10 mouse cellular contexts compared by ENCODE assay signal in genomic region chr7:81464116-81464515, GRCm38 (mm10). TPM values are rescaled to one million over a fixed set of nuclear protein-coding genes. Genes with fewer than 3 reads are reported as not detected.
DNase-seq lines count a peak whose midpoint lies in the region; TF ChIP-seq lines count a peak whose summit lies in the region.
"Had no signal": no experiment of that assay in that cellular context is flagged by ENCODE, and none has a peak within 500 bp of the region (broad histone marks: within the 10 kb centered on the region; RNA-seq: fewer than 3 reads in every experiment).

No protein-coding gene starts in this region.

- H3K27me3 ChIP-seq in CH12.LX (replicated peaks): peaks cover 92% of the 10 kb centered on the region

- TF ChIP-seq POLR2A in CH12.LX (IDR thresholded peaks at IDR 0.05; ENCODE audit: low read depth, low read length): no peak

- in situ Hi-C loops in CH12.LX (cut with MboI; ENCODE audit: low pct_ligation_motif_present, low pct_unique_long_range_greater_than_20kb, low sequenced_read_pairs): no loop called here

- no peak overlapping the region for H3K4me2 ChIP-seq in CH12.LX (ENCODE audit: insufficient read depth, low read depth, poor library complexity, severe bottlenecking)

- H3K36me3 ChIP-seq in CH12.LX (replicated peaks in 1 of 2; ENCODE audit: control insufficient read depth in 1 of 2, insufficient read depth in 1 of 2, low read length in 1 of 2): no peaks in the 10 kb centered on the region

- dilution Hi-C loops in CH12.LX (cut with MboI; ENCODE audit: extremely low pct_ligation_motif_present, extremely low pct_unique_long_range_greater_than_20kb, low sequenced_read_pairs): no loop called here

- TF ChIP-seq RAD21 in CH12.LX (IDR thresholded peaks at IDR 0.05; ENCODE audit: low read depth, low read length): no peak

- H3K27ac ChIP-seq in CH12.LX (ENCODE audit: insufficient read depth, low read depth): no peak overlapping the region
- no peak overlapping the region for H3K27ac ChIP-seq in layer of hippocampus, adult 2 months

- H3K4me3 ChIP-seq in CH12.LX (replicated peaks in 1 of 3; ENCODE audit: low read depth in 2 of 3, low read length in 2 of 3, poor library complexity in 1 of 3): no peak overlapping the region
- no peak overlapping the region for H3K4me3 ChIP-seq in layer of hippocampus, adult 2 months

- H3K9me3 ChIP-seq in CH12.LX (replicated peaks; ENCODE audit: low read length): no peaks in the 10 kb centered on the region

- H3K79me2 ChIP-seq in CH12.LX (replicated peaks; ENCODE audit: control insufficient read depth, extremely low read depth, insufficient read depth, poor library complexity, severe bottlenecking): no peaks in the 10 kb centered on the region

- no peak for TF ChIP-seq CTCF in CH12.LX (conservative IDR thresholded peaks at IDR 0.05 in 1 of 2, IDR thresholded peaks at IDR 0.05 in 1 of 2; ENCODE audit: low read depth in 2 of 2, low read length in 2 of 2)
- no peak for TF ChIP-seq CTCF in layer of hippocampus, adult 2 months (conservative IDR thresholded peaks at IDR 0.05)

- H3K4me1 ChIP-seq in CH12.LX (ENCODE audit: control insufficient read depth in 1 of 2, insufficient read depth in 2 of 2): no peaks in the 10 kb centered on the region

- H3K9ac ChIP-seq in CH12.LX (ENCODE audit: insufficient read depth, low read depth): no peak overlapping the region

- no peak for TF ChIP-seq EP300 in CH12.LX (IDR thresholded peaks at IDR 0.05; ENCODE audit: low read length)

- DNase-seq in kidney, adult 9 months: peak; percentile 14
- DNase-seq in kidney, adult 8-10 months: no peak
- DNase-seq in CH12.LX (ENCODE audit: extremely low read depth) (peak; percentile 26), ZHBTc4 (ENCODE audit: low read depth, low spot score) (peak; percentile 61)
- DNase-seq in induced T-regulatory cell, adult 2 months (ENCODE audit: low read depth): peak; percentile 26
- DNase-seq in ovary, postnatal 10 days (ENCODE audit: low spot score): no peak
- no peak for DNase-seq in layer of hippocampus, adult 2 months (ENCODE audit: low spot score in 2 of 2)
- no peak for DNase-seq in urinary bladder, postnatal 10 days (ENCODE audit: low spot score)
- DNase-seq: layer of hippocampus, postnatal 36 days had no signal

TF ChIP-seq in CH12.LX, 34 proteins besides CTCF, POLR2A, EP300 and RAD21:
- TF ChIP-seq POLR2AphosphoS2 (IDR thresholded peaks at IDR 0.05; ENCODE audit: low read depth, low read length): no peak
- no peak for TF ChIP-seq MAX (IDR thresholded peaks at IDR 0.05; ENCODE audit: low read length)
- TF ChIP-seq E2F4 (IDR thresholded peaks at IDR 0.05; ENCODE audit: insufficient replicate concordance, low read depth, low read length): no peak
- TF ChIP-seq NRF1 (IDR thresholded peaks at IDR 0.05; ENCODE audit: low read depth, low read length): no peak
- no peak for TF ChIP-seq ETS1 (conservative IDR thresholded peaks at IDR 0.05; ENCODE audit: low read depth, low read length)
- no peak for TF ChIP-seq SIN3A (IDR thresholded peaks at IDR 0.05; ENCODE audit: low read length)
- TF ChIP-seq TCF12 (IDR thresholded peaks at IDR 0.05; ENCODE audit: low read depth, low read length): no peak
- TF ChIP-seq ZC3H11A (IDR thresholded peaks at IDR 0.05; ENCODE audit: low read depth, low read length): no peak
- no peak for TF ChIP-seq MAFK (IDR thresholded peaks at IDR 0.05; ENCODE audit: insufficient replicate concordance, low read length)
- no peak for TF ChIP-seq MXI1 (IDR thresholded peaks at IDR 0.05; ENCODE audit: low read depth, low read length)
- no peak for TF ChIP-seq CHD1 (IDR thresholded peaks at IDR 0.05; ENCODE audit: low read depth, low read length)
- no peak for TF ChIP-seq USF1 (IDR thresholded peaks at IDR 0.05; ENCODE audit: low read depth, low read length)
- no peak for TF ChIP-seq ZMIZ1 (IDR thresholded peaks at IDR 0.05; ENCODE audit: low read depth, low read length)
- no peak for TF ChIP-seq HCFC1 (IDR thresholded peaks at IDR 0.05; ENCODE audit: low read depth, low read length)
- TF ChIP-seq BHLHE40 (IDR thresholded peaks at IDR 0.05; ENCODE audit: low read depth, low read length): no peak

RNA-seq across cellular contexts. Expression of gene Cpeb1, which starts 8.9 kb away (rescaled TPM):
- not detected in 2 replicates for total RNA-seq in CH12.LX (2012; rRNA removed)
- total RNA-seq in CH12.LX (2014; rRNA removed): not detected in 2 replicates
- polyA plus RNA-seq in CH12.LX (2012; ENCODE audit: insufficient read length, low read depth): 0.12 and 0.26 TPM in 2 replicates
- 100 to 1,000 TPM; 117 to 123 TPM for total RNA-seq in layer of hippocampus, adult 2 months (2021)

RNA-seq across cellular contexts. Expression of gene Ap3b2, which starts 29.6 kb away (rescaled TPM):
- not detected in 2 replicates for total RNA-seq in CH12.LX (2012; rRNA removed)
- total RNA-seq in CH12.LX (2014; rRNA removed): not detected in 2 replicates
- not detected in 2 replicates for polyA plus RNA-seq in CH12.LX (2012; ENCODE audit: insufficient read length, low read depth)
- 100 to 1,000 TPM; 162 to 180 TPM for total RNA-seq in layer of hippocampus, adult 2 months (2021)

RNA-seq across cellular contexts. Expression of gene BC048679, which starts 34.0 kb away (rescaled TPM):
- total RNA-seq in CH12.LX (2012; rRNA removed): not detected in 2 replicates
- total RNA-seq in CH12.LX (2014; rRNA removed): not detected in 2 replicates
- not detected in 2 replicates for polyA plus RNA-seq in CH12.LX (2012; ENCODE audit: insufficient read length, low read depth)
- total RNA-seq in layer of hippocampus, adult 2 months (2021): not detected
- total RNA-seq: layer of hippocampus, postnatal 36 days; midbrain, postnatal 0 days had no signal
- polyA plus RNA-seq: midbrain, postnatal 0 days had no signal

Comparison
In these comparisons a context has a peak if more than half of its experiments do, and no peak if none do; other contexts are left out.
1. DNase-seq: peak in kidney, adult 9 months (single experiment), CH12.LX (single experiment), ZHBTc4 (single experiment) and induced T-regulatory cell, adult 2 months (single experiment); none in kidney, adult 8-10 months (0 of 2), ovary, postnatal 10 days (single experiment), layer of hippocampus, adult 2 months (0 of 2) and urinary bladder, postnatal 10 days (single experiment).
2. RNA of gene Cpeb1, which starts 8.9 kb away (total RNA-seq): 117 to 123 TPM in layer of hippocampus, adult 2 months; not detected in CH12.LX; every median in the first group is over 100 times any median in the second.
3. RNA of gene Ap3b2, which starts 29.6 kb away (total RNA-seq): 162 to 180 TPM in layer of hippocampus, adult 2 months; not detected in CH12.LX; every median in the first group is over 100 times any median in the second.